Mouse (Mus musculus) limb, embryonic 14.5 days (tissue): Measurements from ENCODE around the gene Trabd2b. TPM values are rescaled to one million over a fixed set of nuclear protein-coding genes. Genes with fewer than 3 reads are reported as not detected.

Experiments used
- ATAC-seq: fragments of 200-750 bp; cut with Nextera tagmentation; 2 replicates; pipeline ENCODE4 v1.8.0; 2017; ENCODE audit warnings: low read depth, moderate number of reproducible peaks, moderate TSS enrichment; ENCODE audit not compliant: low FRiP score
- DNase-seq: peaks from one replicate; pipeline ENCODE4 v3.0.0-alpha.2; 2015; ENCODE audit warnings: low spot score
- H3K27ac ChIP-seq: fragments of 300-500 bp; sonication (generic); replicated peaks from 2 replicates; pipeline ENCODE4 v1.5.1; 2014; ENCODE audit warnings: low read depth, mild to moderate bottlenecking, low read length, moderate library complexity, mixed read lengths
- H3K27me3 ChIP-seq: fragments of 300-500 bp; sonication (generic); 2 replicates; pipeline ENCODE4 v1.6.1; 2014; ENCODE audit warnings: low read length, mixed read lengths; ENCODE audit not compliant: control insufficient read depth, insufficient read depth
- H3K36me3 ChIP-seq: fragments of 300-500 bp; sonication (generic); 2 replicates; pipeline ENCODE4 v1.6.1; 2014; ENCODE audit warnings: mild to moderate bottlenecking, low read length, moderate library complexity, mixed read lengths; ENCODE audit not compliant: control insufficient read depth, insufficient read depth
- H3K4me1 ChIP-seq: fragments of 300-500 bp; sonication (generic); 2 replicates; pipeline ENCODE4 v1.6.1; 2014; ENCODE audit warnings: antibody characterized with exemption, low read length, mixed read lengths; ENCODE audit not compliant: control insufficient read depth, insufficient read depth
- H3K4me2 ChIP-seq: fragments of 300-500 bp; sonication (generic); replicated peaks from 2 replicates; pipeline ENCODE4 v1.6.1; 2014; ENCODE audit warnings: low read depth, mild to moderate bottlenecking, low read length, moderate library complexity; ENCODE audit not compliant: severe bottlenecking
- H3K4me3 ChIP-seq: fragments of 300-500 bp; sonication (generic); replicated peaks from 2 replicates; pipeline ENCODE4 v1.5.1; 2014; ENCODE audit warnings: low read length
- H3K9ac ChIP-seq: fragments of 300-500 bp; sonication (generic); 2 replicates; pipeline ENCODE4 v1.6.1; 2014; ENCODE audit warnings: mild to moderate bottlenecking, low read depth, low read length, moderate library complexity; ENCODE audit not compliant: severe bottlenecking
- H3K9me3 ChIP-seq: fragments of 300-500 bp; sonication (generic); 2 replicates; pipeline ENCODE4 v1.6.1; 2016; ENCODE audit warnings: low read length; ENCODE audit not compliant: control insufficient read depth
- POLR2A ChIP-seq: fragments of 200-500 bp; IDR thresholded peaks from 2 replicates; pipeline ENCODE4 v1.8.0; 2012; ENCODE audit warnings: inconsistent platforms, mild to moderate bottlenecking, moderate library complexity, borderline replicate concordance; ENCODE audit not compliant: insufficient read depth, insufficient read length; ENCODE audit errors: extremely low read depth
- WGBS: fragments of 180-500 bp; shearing (Covaris S2); extraction: QIAGEN DNeasy Blood & Tissue Kit; methylation state at CpG from one replicate; pipeline ENCODE4 v1.1.7; 2014; 5-methylcytosine and 5-hydroxymethylcytosine counted together
- polyA plus RNA-seq, 2 experiments: library from polyadenylated mRNA; depleted of rRNA in 1 of 2; stranded (reverse) in 1 of 2; unstranded in 1 of 2; fragments of >200 nt; fragmentation: Nextera tagmentation in 1 of 2; extraction: Ambion mirVana in 1 of 2; gene quantifications; 2 replicates each; pipeline versions ENCODE4 v1.2.1 to v1.2.3; 2012 to 2014

Trabd2b gene
- polyA plus RNA-seq, 2 experiments = 3.6 to 6.2 TPM

- no peak overlapping the region for H3K4me2 ChIP-seq
- no peak for DNase-seq
- H3K36me3 ChIP-seq = no peaks in the 10 kb centered on the region
- 80% methylated on average over 3 of the region's 3 CpGs for WGBS
- no peak for TF ChIP-seq POLR2A
- no peaks in the 10 kb centered on the region for H3K27me3 ChIP-seq
- no peak overlapping the region for H3K27ac ChIP-seq
- no peak overlapping the region for H3K9ac ChIP-seq
- H3K4me3 ChIP-seq = no peak overlapping the region
- ATAC-seq = no peak
- no peaks in the 10 kb centered on the region for H3K4me1 ChIP-seq
- H3K9me3 ChIP-seq = no peaks in the 10 kb centered on the region
These were observed 18.2 kb upstream of the Trabd2b start for GRCm38 (mm10) chr4:114388306-114388705.

GRCm38 (mm10) chr4:114389653-114390052 lies 16.9 kb upstream of the Trabd2b start:
- H3K4me3 ChIP-seq = no peak overlapping the region
- H3K27me3 ChIP-seq = no peaks in the 10 kb centered on the region
- no peak overlapping the region for H3K9ac ChIP-seq
- H3K36me3 ChIP-seq = no peaks in the 10 kb centered on the region
- no peak for ATAC-seq
- no peak for DNase-seq
- no peak for TF ChIP-seq POLR2A
- H3K4me1 ChIP-seq = no peaks in the 10 kb centered on the region
- no peaks in the 10 kb centered on the region for H3K9me3 ChIP-seq
- no peak overlapping the region for H3K4me2 ChIP-seq
- no peak overlapping the region for H3K27ac ChIP-seq

GRCm38 (mm10) chr4:114397625-114398024 lies 8.9 kb upstream of the Trabd2b start:
- Histone ChIP-seq H3K27me3 (no peaks in the 10 kb centered on the region), H3K27ac (no peak overlapping the region), H3K4me3 (no peak overlapping the region), H3K4me1 (no peaks in the 10 kb centered on the region), H3K36me3 (no peaks in the 10 kb centered on the region), H3K9me3 (no peaks in the 10 kb centered on the region), H3K4me2 (no peak overlapping the region), H3K9ac (no peak overlapping the region)
- TF ChIP-seq POLR2A = no peak
- no peak for ATAC-seq
- DNase-seq = no peak

GRCm38 (mm10) chr4:114399821-114400220 lies 6.7 kb upstream of the Trabd2b start:
- ATAC-seq = no peak
- DNase-seq = no peak
- no peak overlapping the region for H3K4me3 ChIP-seq
- no peaks in the 10 kb centered on the region for H3K9me3 ChIP-seq
- no peaks in the 10 kb centered on the region for H3K27me3 ChIP-seq
- no peaks in the 10 kb centered on the region for H3K4me1 ChIP-seq
- TF ChIP-seq POLR2A = no peak
- H3K4me2 ChIP-seq = no peak overlapping the region
- WGBS = 42% methylated on average over 3 of the region's 3 CpGs
- no peaks in the 10 kb centered on the region for H3K36me3 ChIP-seq
- no peak overlapping the region for H3K9ac ChIP-seq
- H3K27ac ChIP-seq = no peak overlapping the region

GRCm38 (mm10) chr4:114401993-114402731 lies 4.4 kb upstream of the Trabd2b start:
- H3K4me1 ChIP-seq = peaks cover 4% of the 10 kb centered on the region; the same call in 1 of the 2 replicates
- no peaks in the 10 kb centered on the region for H3K9me3 ChIP-seq
- H3K4me2 ChIP-seq = no peak overlapping the region
- H3K27me3 ChIP-seq = peaks cover 10% of the 10 kb centered on the region
- H3K9ac ChIP-seq = no peak overlapping the region
- ATAC-seq (no peak), DNase-seq (no peak)
- WGBS = 51% methylated on average over 7 of the region's 7 CpGs
- H3K4me3 ChIP-seq = no peak overlapping the region
- H3K27ac ChIP-seq = no peak overlapping the region
- TF ChIP-seq POLR2A = no peak
- no peaks in the 10 kb centered on the region for H3K36me3 ChIP-seq
